Mouse (Mus musculus) kidney, adult 2 months (tissue): ENCODE results near the gene Dennd2c. TPM values are rescaled to one million over a fixed set of nuclear protein-coding genes. Genes with fewer than 3 reads are reported as not detected.

Source experiments
- DNase-seq: peaks from one replicate; pipeline ENCODE4 v3.0.0; 2021
- H3K27ac ChIP-seq: fragments of 200-500 bp; 2 replicates; pipeline ENCODE4 v1.5.1; 2012; ENCODE audit warnings: low read depth, low read length, control low read depth, inconsistent platforms; ENCODE audit not compliant: insufficient read depth
- H3K27me3 ChIP-seq: fragments of 200-500 bp; replicated peaks from 2 replicates; pipeline ENCODE4 v1.6.1; 2012; ENCODE audit warnings: mild to moderate bottlenecking, moderate library complexity, low read length, inconsistent platforms; ENCODE audit not compliant: control insufficient read depth, insufficient read depth
- H3K36me3 ChIP-seq: fragments of 200-500 bp; 2 replicates; pipeline ENCODE4 v1.6.1; 2012; ENCODE audit warnings: mild to moderate bottlenecking, moderate library complexity, low read length, inconsistent platforms; ENCODE audit not compliant: control insufficient read depth, insufficient read depth
- H3K4me1 ChIP-seq: fragments of 200-500 bp; 2 replicates; pipeline ENCODE4 v1.6.1; 2011; ENCODE audit warnings: low read length; ENCODE audit not compliant: control insufficient read depth, insufficient read depth
- H3K4me3 ChIP-seq: fragments of 200-500 bp; 2 replicates; pipeline ENCODE4 v1.5.1; 2011; ENCODE audit warnings: mild to moderate bottlenecking, low read depth, low read length, control low read depth; ENCODE audit not compliant: insufficient read depth
- CTCF ChIP-seq: fragments of 200-500 bp; conservative IDR thresholded peaks from 2 replicates; pipeline ENCODE4 v1.5.1; 2011; ENCODE audit warnings: low read depth, mild to moderate bottlenecking, control low read depth, low read length, moderate library complexity, mixed read lengths; ENCODE audit not compliant: insufficient read depth, insufficient read length
- POLR2A ChIP-seq: fragments of 200-500 bp; IDR thresholded peaks from one replicate; pipeline ENCODE4 v1.6.1; 2011; ENCODE audit warnings: low read depth, low read length, control low read depth
- WGBS: fragments of 180-500 bp; shearing (Covaris S2); methylation state at CpG from one replicate; pipeline ENCODE4 v1.1.7; 2018; 5-methylcytosine and 5-hydroxymethylcytosine counted together
- polyA plus RNA-seq: library from polyadenylated mRNA; depleted of rRNA; stranded (reverse); fragments of >200 nt; gene quantifications from 2 replicates; pipeline ENCODE4 v1.2.3, GENCODE M21; 2012

The Dennd2c gene
- polyA plus RNA-seq, 1 experiment = 0.67 TPM

GRCm38 (mm10) chr3:103204445-103204844 is 102.0 kb downstream of the Dennd2c start:
- Histone ChIP-seq H3K27ac (no peak overlapping the region), H3K27me3 (no peaks in the 10 kb centered on the region), H3K4me1 (no peaks in the 10 kb centered on the region), H3K4me3 (no peak overlapping the region), H3K36me3 (no peaks in the 10 kb centered on the region)
- DNase-seq = no peak
- WGBS = 82% methylated on average over 3 of the region's 3 CpGs
- TF ChIP-seq CTCF (no peak), POLR2A (no peak)

- H3K27ac ChIP-seq = no peak overlapping the region
- WGBS = 69% methylated on average over 6 of the region's 6 CpGs
- no peaks in the 10 kb centered on the region for H3K36me3 ChIP-seq
- no peaks in the 10 kb centered on the region for H3K27me3 ChIP-seq
- peak; percentile 5 for DNase-seq
- no peaks in the 10 kb centered on the region for H3K4me1 ChIP-seq
- H3K4me3 ChIP-seq = no peak overlapping the region
- TF ChIP-seq CTCF (no peak), POLR2A (no peak)
These were observed 104.0 kb downstream of the Dennd2c start for GRCm38 (mm10) chr3:103206393-103206792.

GRCm38 (mm10) chr3:103207749-103208148 is 105.3 kb downstream of the Dennd2c start:
- WGBS = 71% methylated on average over 5 of the region's 5 CpGs
- H3K27me3 ChIP-seq = no peaks in the 10 kb centered on the region
- H3K4me3 ChIP-seq = no peak overlapping the region
- no peak overlapping the region for H3K27ac ChIP-seq
- no peak for DNase-seq
- no peak for TF ChIP-seq CTCF
- no peak for TF ChIP-seq POLR2A
- H3K36me3 ChIP-seq = no peaks in the 10 kb centered on the region
- no peaks in the 10 kb centered on the region for H3K4me1 ChIP-seq

- H3K4me3 ChIP-seq = no peak overlapping the region
- H3K27ac ChIP-seq = no peak overlapping the region
- H3K27me3 ChIP-seq = no peaks in the 10 kb centered on the region
- no peaks in the 10 kb centered on the region for H3K4me1 ChIP-seq
- 91% methylated on average over 2 of the region's 2 CpGs for WGBS
- H3K36me3 ChIP-seq = no peaks in the 10 kb centered on the region
- DNase-seq = no peak
- TF ChIP-seq CTCF (no peak), POLR2A (no peak)
These were observed 105.8 kb downstream of the Dennd2c start for GRCm38 (mm10) chr3:103208237-103208636.

- 91% methylated on average over 2 of the region's 2 CpGs for WGBS
- Histone ChIP-seq H3K36me3 (no peaks in the 10 kb centered on the region), H3K27ac (no peak overlapping the region), H3K4me3 (no peak overlapping the region), H3K27me3 (no peaks in the 10 kb centered on the region), H3K4me1 (peaks cover 2% of the 10 kb centered on the region; the same call in 1 of the 2 replicates)
- TF ChIP-seq POLR2A (no peak), CTCF (no peak)
- no peak for DNase-seq
These were observed 108.7 kb downstream of the Dennd2c start for GRCm38 (mm10) chr3:103211101-103211500.

GRCm38 (mm10) chr3:103212142-103212541 is 109.7 kb downstream of the Dennd2c start:
- Histone ChIP-seq H3K36me3 (no peaks in the 10 kb centered on the region), H3K4me1 (peaks cover 2% of the 10 kb centered on the region; the same call in 1 of the 2 replicates), H3K4me3 (no peak overlapping the region), H3K27me3 (no peaks in the 10 kb centered on the region), H3K27ac (no peak overlapping the region)
- TF ChIP-seq CTCF = no peak
- WGBS = 90% methylated on average over 1 of the region's 1 CpGs
- DNase-seq = no peak

- no peak overlapping the region for H3K27ac ChIP-seq
- H3K4me1 ChIP-seq = peaks cover 2% of the 10 kb centered on the region; the same call in 1 of the 2 replicates
- H3K27me3 ChIP-seq = no peaks in the 10 kb centered on the region
- no peak for TF ChIP-seq POLR2A
- TF ChIP-seq CTCF = no peak
- no peak for DNase-seq
- no peak overlapping the region for H3K4me3 ChIP-seq
- H3K36me3 ChIP-seq = no peaks in the 10 kb centered on the region
- 68% methylated on average over 5 of the region's 5 CpGs for WGBS
These were observed 111.1 kb downstream of the Dennd2c start for GRCm38 (mm10) chr3:103213537-103213936.
